Mouse (Mus musculus) embryonic facial prominence, embryonic 10.5 days (tissue): ENCODE measurements around the gene Jph4. TPM values are rescaled to one million over a fixed set of nuclear protein-coding genes. Genes with fewer than 3 reads are reported as not detected.

Source experiments
- DNase-seq: peaks from one replicate; pipeline ENCODE4 v3.0.0-alpha.2; 2017; ENCODE audit warnings: low spot score
- H3K27ac ChIP-seq: fragments of 300-500 bp; sonication (generic); replicated peaks from 2 replicates; pipeline ENCODE4 v1.5.1; 2016; ENCODE audit warnings: mild to moderate bottlenecking
- H3K27me3 ChIP-seq: fragments of 300-500 bp; sonication (generic); replicated peaks from 2 replicates; pipeline ENCODE4 v1.6.1; 2016; ENCODE audit warnings: low read depth, mild to moderate bottlenecking; ENCODE audit not compliant: poor library complexity, severe bottlenecking
- H3K36me3 ChIP-seq: fragments of 300-500 bp; sonication (generic); replicated peaks from 2 replicates; pipeline ENCODE4 v1.6.1; 2016; ENCODE audit warnings: mild to moderate bottlenecking, moderate library complexity
- H3K4me1 ChIP-seq: fragments of 300-500 bp; sonication (generic); 2 replicates; pipeline ENCODE4 v1.6.1; 2016
- H3K4me3 ChIP-seq: fragments of 300-500 bp; sonication (generic); 2 replicates; pipeline ENCODE4 v1.5.1; 2016; ENCODE audit warnings: mild to moderate bottlenecking, moderate library complexity
- H3K9me3 ChIP-seq: fragments of 300-500 bp; sonication (generic); 2 replicates; pipeline ENCODE4 v1.6.1; 2016; ENCODE audit warnings: mild to moderate bottlenecking
- WGBS: fragments of 180-500 bp; shearing (Covaris S2); methylation state at CpG from one replicate; pipeline ENCODE4 v1.1.7; 2016; 5-methylcytosine and 5-hydroxymethylcytosine counted together
- polyA plus RNA-seq: library from polyadenylated mRNA; unstranded; fragments of >200 nt; fragmentation: Nextera tagmentation; extraction: Ambion mirVana; gene quantifications from 2 replicates; pipeline ENCODE4 v1.2.1, GENCODE M21; 2016

Jph4 gene
- polyA plus RNA-seq, 1 experiment from 2014 or later = 0.81 TPM

DNA sequence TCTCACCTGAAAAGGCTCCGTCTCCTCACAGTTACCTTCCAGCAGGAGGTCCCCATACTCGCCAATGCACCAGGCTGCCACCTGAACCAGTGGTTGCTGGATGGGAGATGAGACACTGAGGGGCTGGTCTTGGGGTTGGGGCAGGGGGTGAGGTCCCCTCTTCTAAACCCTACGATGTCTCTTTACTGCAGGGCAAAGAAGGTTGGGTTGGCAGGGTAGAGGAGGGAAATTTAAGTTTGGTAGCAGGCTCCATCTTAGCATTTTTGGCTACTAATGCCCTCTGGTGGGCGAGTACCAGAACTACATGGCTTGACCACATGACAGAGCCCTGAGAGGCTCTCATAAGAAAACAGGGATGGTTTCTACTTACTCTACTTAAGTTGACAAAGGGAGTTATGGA is 15.1 kb downstream of the Jph4 start:
- Histone ChIP-seq H3K9me3 (no peaks in the 10 kb centered on the region), H3K27me3 (no peaks in the 10 kb centered on the region; the same call in 1 of the 2 replicates), H3K4me3 (no peak overlapping the region), H3K36me3 (peaks cover 49% of the 10 kb centered on the region), H3K27ac (no peak overlapping the region), H3K4me1 (peaks cover 35% of the 10 kb centered on the region)
- WGBS = 53% methylated on average over 4 of the region's 4 CpGs
- peak; percentile 60 for DNase-seq

DNA sequence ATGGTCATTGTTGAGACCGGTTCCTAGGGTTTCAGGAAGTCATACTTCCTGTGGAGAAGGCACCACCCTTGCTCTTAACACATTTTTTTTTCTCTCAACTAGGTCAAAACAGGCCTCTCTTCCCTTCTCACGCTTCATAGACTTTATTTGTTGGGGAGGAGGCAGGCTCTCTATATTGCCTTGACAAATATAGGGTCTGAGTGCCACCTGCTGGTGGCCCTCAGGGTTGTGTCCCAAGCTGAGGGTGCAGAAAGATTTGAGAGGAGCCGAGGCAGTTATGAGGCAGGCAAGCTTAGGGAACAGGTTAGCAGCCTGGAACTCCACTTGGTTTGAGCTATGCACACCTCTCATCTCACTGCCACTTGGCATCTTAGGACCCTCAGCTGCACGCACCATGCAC is 18.7 kb downstream of the Jph4 start:
- Histone ChIP-seq H3K27ac (no peak overlapping the region), H3K27me3 (0 out of 2 replicates have a peak, but pooled peaks cover 5% of the 10 kb centered on the region), H3K4me3 (no peak overlapping the region), H3K36me3 (peaks cover 44% of the 10 kb centered on the region), H3K4me1 (peaks cover 41% of the 10 kb centered on the region), H3K9me3 (no peaks in the 10 kb centered on the region)
- DNase-seq = peak; percentile 55
- 65% methylated on average over 4 of the region's 4 CpGs for WGBS

- DNase-seq = no peak
- H3K4me1 ChIP-seq = peaks cover 41% of the 10 kb centered on the region
- no peak overlapping the region for H3K4me3 ChIP-seq
- H3K27ac ChIP-seq = peak overlapping the region; percentile 16; the same call in 1 of the 2 replicates
- H3K27me3 ChIP-seq = 0 out of 2 replicates have a peak, but pooled peaks cover 5% of the 10 kb centered on the region
- H3K9me3 ChIP-seq = no peaks in the 10 kb centered on the region
- 67% methylated on average over 10 of the region's 10 CpGs for WGBS
- peaks cover 44% of the 10 kb centered on the region for H3K36me3 ChIP-seq
Observed at GRCm38 (mm10) chr14:55097646-55098045, 19.1 kb downstream of the Jph4 start.

DNA sequence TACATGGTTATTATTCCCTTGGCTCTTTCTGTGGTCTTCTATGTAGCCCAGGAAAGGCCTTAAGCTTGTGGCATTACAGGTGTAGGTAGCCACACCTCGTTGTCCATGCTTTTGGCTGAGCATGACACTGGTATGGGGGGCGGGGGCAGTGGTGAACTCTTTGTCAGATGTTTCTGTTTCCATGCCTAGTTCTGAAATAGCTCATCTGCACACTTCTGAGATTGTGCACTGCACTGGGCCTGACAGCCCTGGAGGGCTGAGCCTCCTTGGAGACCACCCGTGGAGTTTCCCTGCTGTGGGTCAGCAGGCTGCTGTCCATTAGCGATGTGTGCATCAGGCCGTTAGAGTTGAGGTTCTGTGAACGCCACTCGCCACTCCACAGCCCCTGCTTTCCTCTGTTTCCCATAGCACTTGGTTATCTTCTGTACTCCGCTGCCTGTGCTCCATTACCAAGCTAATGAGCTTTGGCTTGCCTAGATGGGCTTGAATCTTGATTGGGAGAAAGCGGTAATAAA is 20.1 kb downstream of the Jph4 start:
- peaks cover 39% of the 10 kb centered on the region for H3K36me3 ChIP-seq
- peak overlapping the region; percentile 21; the same call in 1 of the 2 replicates for H3K4me3 ChIP-seq
- peaks cover 42% of the 10 kb centered on the region for H3K4me1 ChIP-seq
- DNase-seq = no peak
- H3K27ac ChIP-seq = peak overlapping the region; percentile 16; the same call in 1 of the 2 replicates
- 62% methylated on average over 9 of the region's 9 CpGs for WGBS
- no peaks in the 10 kb centered on the region for H3K9me3 ChIP-seq
- H3K27me3 ChIP-seq = 0 out of 2 replicates have a peak, but pooled peaks cover 5% of the 10 kb centered on the region

DNA sequence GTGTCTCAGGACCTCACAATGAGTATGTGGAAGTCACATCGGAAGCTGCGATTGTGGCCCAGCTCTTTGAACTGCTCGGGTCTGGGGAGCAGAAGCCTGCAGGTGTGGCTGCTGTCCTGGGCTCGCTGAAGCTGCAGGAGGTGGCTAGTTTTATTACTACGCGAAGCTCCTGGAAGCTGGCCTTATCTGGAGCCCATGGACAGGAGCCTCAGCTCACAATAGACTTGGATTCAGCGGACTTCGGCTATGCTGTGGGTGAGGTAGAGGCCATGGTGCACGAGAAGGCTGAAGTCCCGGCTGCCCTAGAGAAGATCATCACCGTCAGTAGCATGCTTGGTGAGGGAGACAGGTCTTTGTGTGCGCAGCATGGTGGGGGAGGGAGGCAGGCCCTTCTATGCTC is 21.1 kb downstream of the Jph4 start:
- Histone ChIP-seq H3K4me3 (peak overlapping the region; percentile 77), H3K36me3 (peaks cover 33% of the 10 kb centered on the region), H3K4me1 (peaks cover 51% of the 10 kb centered on the region), H3K9me3 (no peaks in the 10 kb centered on the region), H3K27ac (peak overlapping the region; percentile 93), H3K27me3 (peaks cover 9% of the 10 kb centered on the region)
- 74% methylated on average over 12 of the region's 12 CpGs for WGBS
- DNase-seq = no peak

DNA sequence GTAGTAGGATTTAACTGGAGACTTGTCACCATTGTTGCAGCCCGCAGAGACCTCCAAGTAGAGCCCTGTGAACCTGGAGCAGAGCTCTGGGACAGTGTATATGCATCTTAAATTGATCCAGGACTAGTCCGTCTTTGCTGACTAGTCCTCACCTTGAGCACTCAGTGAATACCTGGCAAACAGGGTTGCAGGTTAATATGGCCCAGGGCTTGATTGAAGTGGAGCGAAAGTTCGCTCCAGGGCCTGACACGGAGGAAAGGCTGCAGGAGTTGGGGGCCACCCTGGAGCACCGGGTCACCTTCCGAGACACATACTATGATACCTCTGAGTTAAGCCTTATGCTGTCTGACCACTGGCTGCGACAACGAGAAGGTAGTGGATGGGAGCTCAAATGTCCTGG is 21.5 kb downstream of the Jph4 start:
- peaks cover 13% of the 10 kb centered on the region for H3K27me3 ChIP-seq
- H3K36me3 ChIP-seq = peaks cover 30% of the 10 kb centered on the region
- DNase-seq = no peak
- peak overlapping the region; percentile 77 for H3K4me3 ChIP-seq
- no peaks in the 10 kb centered on the region for H3K9me3 ChIP-seq
- H3K27ac ChIP-seq = peak overlapping the region; percentile 93
- H3K4me1 ChIP-seq = peaks cover 55% of the 10 kb centered on the region
- 58% methylated on average over 9 of the region's 9 CpGs for WGBS

DNA sequence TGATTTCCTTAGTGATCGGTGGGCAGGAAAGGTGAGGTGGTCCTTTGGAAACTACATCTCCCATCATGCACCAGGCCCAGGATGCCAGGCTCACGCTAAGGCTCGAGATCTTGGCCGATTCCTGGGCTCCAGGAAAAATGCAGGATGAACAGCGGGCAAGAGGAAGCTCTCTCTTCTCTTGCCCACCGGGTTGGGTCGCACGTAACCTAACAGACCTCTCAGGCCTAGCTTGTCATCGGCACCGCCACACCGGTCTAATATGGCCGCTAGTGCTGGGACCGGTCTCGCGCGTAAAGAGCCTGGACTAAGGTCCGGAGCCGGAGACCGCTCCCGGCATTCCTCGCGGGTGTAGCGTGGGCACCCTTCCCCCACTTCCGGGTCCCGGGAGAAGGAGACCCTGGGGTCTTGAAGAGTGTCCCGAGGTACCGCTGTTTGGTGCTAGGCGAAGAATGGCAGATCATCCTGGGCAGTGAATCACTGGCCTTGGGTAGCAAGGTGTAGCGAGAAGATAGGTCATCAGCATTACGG is 22.0 kb downstream of the Jph4 start, which contains the start of gene Thtpa:
Gene Thtpa (plus strand): TSS at position 81 of the 528 bp plus-strand sequence.
- DNase-seq = peak; percentile 86
- Histone ChIP-seq H3K27me3 (peaks cover 14% of the 10 kb centered on the region), H3K4me3 (peak within 1 kb of the TSS; percentile 77), H3K4me1 (peaks cover 57% of the 10 kb centered on the region), H3K36me3 (peaks cover 28% of the 10 kb centered on the region), H3K27ac (peak within 1 kb of the TSS; percentile 93), H3K9me3 (no peaks in the 10 kb centered on the region)
- 1% methylated on average over 30 of the region's 30 CpGs for WGBS

- DNase-seq = no peak
- WGBS = 38% methylated on average over 6 of the region's 6 CpGs
- Histone ChIP-seq H3K36me3 (peaks cover 21% of the 10 kb centered on the region), H3K4me3 (peak overlapping the region; percentile 77; the same call in 1 of the 2 replicates), H3K9me3 (no peaks in the 10 kb centered on the region), H3K27ac (no peak overlapping the region), H3K4me1 (peaks cover 65% of the 10 kb centered on the region), H3K27me3 (peaks cover 14% of the 10 kb centered on the region)
Observed at GRCm38 (mm10) chr14:55093927-55094326, 22.8 kb downstream of the Jph4 start.

GRCm38 (mm10) chr14:55092011-55092577 is 24.6 kb downstream of the Jph4 start, which contains the start of gene Zfhx2:
Zfhx2 (minus strand) TSS chr14:55092324.
- Histone ChIP-seq H3K36me3 (peaks cover 4% of the 10 kb centered on the region), H3K4me1 (peaks cover 66% of the 10 kb centered on the region), H3K27ac (peak within 1 kb of the TSS; percentile 90), H3K27me3 (peaks cover 14% of the 10 kb centered on the region), H3K4me3 (peak within 1 kb of the TSS; percentile 76), H3K9me3 (no peaks in the 10 kb centered on the region)
- under 1% methylated on average over 34 of the region's 34 CpGs for WGBS
- DNase-seq = peak; percentile 96

- Histone ChIP-seq H3K4me3 (peak overlapping the region; percentile 76), H3K27me3 (peaks cover 14% of the 10 kb centered on the region), H3K4me1 (peaks cover 66% of the 10 kb centered on the region), H3K9me3 (no peaks in the 10 kb centered on the region), H3K27ac (peak overlapping the region; percentile 90), H3K36me3 (no peaks in the 10 kb centered on the region)
- 3% methylated on average over 34 of the region's 34 CpGs for WGBS
- peak; percentile 47 for DNase-seq
Observed at GRCm38 (mm10) chr14:55091209-55091865, 25.4 kb downstream of the Jph4 start.

GRCm38 (mm10) chr14:55089199-55089947 is 27.4 kb downstream of the Jph4 start:
- WGBS = 64% methylated on average over 13 of the region's 13 CpGs
- Histone ChIP-seq H3K27me3 (peaks cover 14% of the 10 kb centered on the region), H3K4me3 (no peak overlapping the region), H3K4me1 (peaks cover 61% of the 10 kb centered on the region), H3K27ac (no peak overlapping the region), H3K9me3 (no peaks in the 10 kb centered on the region), H3K36me3 (no peaks in the 10 kb centered on the region; the same call in 1 of the 2 replicates)
- DNase-seq = no peak

- no peaks in the 10 kb centered on the region; the same call in 1 of the 2 replicates for H3K36me3 ChIP-seq
Observed at GRCm38 (mm10) chr14:55086009-55086514, 30.7 kb downstream of the Jph4 start.

More at GRCm38 (mm10) chr14:55086009-55086514, 30.7 kb downstream of the Jph4 start:
- 87% methylated on average over 6 of the region's 6 CpGs for WGBS
- Histone ChIP-seq H3K4me1 (peaks cover 46% of the 10 kb centered on the region), H3K4me3 (no peak overlapping the region), H3K9me3 (no peaks in the 10 kb centered on the region), H3K27ac (no peak overlapping the region), H3K27me3 (peaks cover 9% of the 10 kb centered on the region)
- no peak for DNase-seq
